Mouse (Mus musculus): ENCODE data around the gene Rab3il1. TPM values are rescaled to one million over a fixed set of nuclear protein-coding genes. Genes with fewer than 3 reads are reported as not detected.

The Rab3il1 gene
- polyA plus RNA-seq, 1 experiment from 2014 or later: 36.8 TPM

DNA sequence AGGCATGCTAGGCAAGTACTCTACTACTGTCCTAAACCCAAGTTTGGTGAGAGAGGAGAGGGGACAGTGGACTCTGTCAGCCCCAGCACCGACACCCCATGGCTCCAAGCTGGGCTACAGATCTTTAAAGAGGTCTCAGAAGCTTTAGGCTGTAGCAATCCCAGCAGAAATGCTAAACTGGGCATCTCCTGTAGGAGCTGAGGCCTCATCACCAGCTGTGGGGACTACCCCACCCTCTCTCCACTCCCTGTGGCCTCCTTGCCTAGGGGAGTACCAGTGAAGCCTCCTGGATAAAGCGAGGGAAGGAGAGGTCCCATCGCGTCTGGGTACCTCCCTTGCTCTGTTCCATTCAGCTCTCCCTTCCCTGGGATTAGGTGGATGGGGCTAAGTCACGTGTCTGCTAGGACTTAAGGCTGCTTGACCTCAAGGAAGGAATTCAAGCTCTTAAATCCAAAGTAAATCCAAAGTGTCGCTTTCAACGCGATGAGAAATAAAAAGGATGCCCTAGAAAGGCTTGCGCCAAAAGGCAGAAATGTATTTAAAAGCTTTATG, 57.5 kb downstream of the Rab3il1 start:
- Histone ChIP-seq H3K27ac (ENCODE audit: low read depth, low read length) (no peak overlapping the region), H3K27me3 (ENCODE audit: control insufficient read depth, insufficient read depth, low read length) (no peaks in the 10 kb centered on the region), H3K36me3 (ENCODE audit: control insufficient read depth, insufficient read depth, low read length) (peaks cover 19% of the 10 kb centered on the region), H3K4me2 (no peak overlapping the region), H3K4me1 (ENCODE audit: control insufficient read depth, insufficient read depth, low read length) (no peaks in the 10 kb centered on the region; the same call in 1 of the 2 replicates), H3K4me3 (ENCODE audit: low read depth, low read length) (no peak overlapping the region), H3K9me3 (ENCODE audit: control insufficient read depth, low read length) (no peaks in the 10 kb centered on the region), H3K9ac (ENCODE audit: low read length) (no peak overlapping the region)
- 47% methylated on average over 9 of the region's 9 CpGs for WGBS
- ATAC-seq (ENCODE audit: low FRiP score): no peak
- DNase-seq (ENCODE audit: low spot score, missing footprints): peak; percentile 79

DNA sequence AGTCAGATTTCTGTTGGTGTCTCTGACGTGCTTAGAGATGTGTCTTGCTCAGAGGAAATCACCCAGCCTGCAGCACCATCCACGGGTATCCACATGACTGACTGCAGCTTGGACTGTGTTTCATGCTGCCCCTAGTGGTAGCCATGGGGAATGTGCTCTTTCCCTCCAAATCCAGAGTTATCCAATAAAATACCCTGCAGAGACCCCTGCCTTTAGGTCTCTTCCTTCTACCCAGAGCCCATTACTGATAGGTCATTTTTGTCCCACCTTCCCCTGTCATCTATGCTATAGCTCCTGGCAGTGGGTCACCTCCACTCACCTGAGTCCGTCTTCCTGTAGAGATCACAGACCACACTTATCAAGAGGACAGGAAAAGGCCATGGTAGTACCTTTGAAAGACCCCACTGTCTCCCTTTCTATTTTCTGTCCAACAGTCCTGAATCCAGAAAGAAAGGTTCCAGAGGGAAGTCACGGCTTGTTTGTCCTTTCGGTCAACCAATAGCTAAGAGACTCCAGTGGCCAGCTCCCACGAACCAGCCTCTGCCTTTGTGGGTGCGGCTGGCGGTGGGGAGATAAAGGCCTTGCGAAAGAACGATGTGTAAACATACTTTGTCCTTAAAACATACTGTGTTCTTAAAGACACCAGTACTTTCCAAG, 58.6 kb downstream of the Rab3il1 start:
- WGBS: 58% methylated on average over 10 of the region's 10 CpGs
- DNase-seq (ENCODE audit: low spot score, missing footprints) (peak; percentile 90), ATAC-seq (ENCODE audit: low FRiP score) (peak; percentile 62)
- peaks cover 27% of the 10 kb centered on the region for H3K36me3 ChIP-seq (ENCODE audit: control insufficient read depth, insufficient read depth, low read length)
- H3K27me3 ChIP-seq (ENCODE audit: control insufficient read depth, insufficient read depth, low read length): no peaks in the 10 kb centered on the region
- no peak overlapping the region for H3K27ac ChIP-seq (ENCODE audit: low read depth, low read length)
- H3K9me3 ChIP-seq (ENCODE audit: control insufficient read depth, low read length): no peaks in the 10 kb centered on the region
- H3K4me3 ChIP-seq (ENCODE audit: low read depth, low read length): no peak overlapping the region
- no peak overlapping the region for H3K9ac ChIP-seq (ENCODE audit: low read length)
- H3K4me2 ChIP-seq: no peak overlapping the region
- H3K4me1 ChIP-seq (ENCODE audit: control insufficient read depth, insufficient read depth, low read length): no peaks in the 10 kb centered on the region; the same call in 1 of the 2 replicates

DNA sequence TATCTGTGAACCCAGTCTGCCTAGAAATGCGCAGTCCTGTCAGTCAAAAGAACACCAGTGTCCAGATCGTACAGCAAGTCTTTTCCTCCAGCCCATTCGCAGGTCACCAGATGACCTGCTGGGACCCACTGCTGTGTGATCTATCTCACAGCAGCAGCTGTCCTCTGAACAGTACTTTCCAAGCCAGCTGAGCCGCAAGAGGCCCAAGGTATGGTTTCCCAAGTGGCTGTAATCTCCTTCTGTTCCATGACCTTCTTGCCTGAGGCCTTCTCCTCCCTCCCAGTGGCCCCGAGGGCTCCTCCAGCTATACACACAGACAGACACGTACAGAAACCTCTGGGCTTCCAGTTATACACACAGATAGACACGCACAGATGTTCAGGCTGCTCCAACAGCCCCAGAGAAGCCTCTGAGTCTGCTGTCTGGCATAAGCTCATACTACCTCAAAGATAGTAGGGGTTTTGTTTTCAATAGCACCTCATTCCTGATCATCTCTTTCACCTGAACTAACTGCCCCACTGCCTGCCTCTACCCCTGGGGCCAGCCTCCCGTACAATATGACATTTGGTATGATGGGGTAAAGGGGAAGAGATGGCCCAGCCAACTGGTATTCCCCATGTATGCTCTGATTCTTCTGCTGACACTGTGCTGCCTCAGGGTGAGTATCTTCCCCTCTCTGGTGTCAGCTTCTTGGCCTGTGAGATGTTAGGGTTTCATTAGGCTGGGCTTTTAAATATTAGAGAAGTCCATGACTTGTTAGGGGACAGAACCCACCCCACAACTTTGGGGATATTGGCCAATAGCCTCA, 59.5 kb downstream of the Rab3il1 start:
- H3K27ac ChIP-seq (ENCODE audit: low read depth, low read length): peak overlapping the region; percentile 55
- H3K4me2 ChIP-seq: no peak overlapping the region
- ATAC-seq (ENCODE audit: low FRiP score) (peak; percentile 16; the same call in 1 of the 2 replicates), DNase-seq (ENCODE audit: low spot score, missing footprints) (peak; percentile 85)
- no peaks in the 10 kb centered on the region; the same call in 1 of the 2 replicates for H3K4me1 ChIP-seq (ENCODE audit: control insufficient read depth, insufficient read depth, low read length)
- H3K27me3 ChIP-seq (ENCODE audit: control insufficient read depth, insufficient read depth, low read length): no peaks in the 10 kb centered on the region
- 63% methylated on average over 8 of the region's 8 CpGs for WGBS
- no peak overlapping the region for H3K9ac ChIP-seq (ENCODE audit: low read length)
- no peak overlapping the region for H3K4me3 ChIP-seq (ENCODE audit: low read depth, low read length)
- H3K36me3 ChIP-seq (ENCODE audit: control insufficient read depth, insufficient read depth, low read length): peaks cover 37% of the 10 kb centered on the region
- no peaks in the 10 kb centered on the region for H3K9me3 ChIP-seq (ENCODE audit: control insufficient read depth, low read length)

DNA sequence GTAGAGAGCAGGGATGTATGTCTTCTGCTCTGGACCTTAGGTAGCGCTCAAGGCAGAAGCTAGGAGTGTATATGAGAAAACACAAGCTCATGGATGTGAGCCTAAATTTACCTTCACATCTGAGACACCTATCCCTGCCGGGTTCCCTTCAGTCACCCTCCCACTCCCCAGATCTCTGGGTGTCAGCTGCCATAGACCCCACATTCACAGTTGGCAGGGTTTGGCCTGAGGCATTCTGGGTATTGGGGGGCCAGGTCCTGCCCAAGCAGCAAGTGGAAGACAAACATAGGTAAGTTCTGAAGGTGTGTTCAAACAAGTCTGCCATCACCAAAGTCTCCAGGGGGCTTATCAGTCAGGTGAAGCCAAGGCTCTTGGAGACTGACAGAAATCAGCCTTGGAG, 60.2 kb downstream of the Rab3il1 start:
- 93% methylated on average over 2 of the region's 2 CpGs for WGBS
- no peak overlapping the region for H3K27ac ChIP-seq (ENCODE audit: low read depth, low read length)
- H3K4me3 ChIP-seq (ENCODE audit: low read depth, low read length): no peak overlapping the region
- no peaks in the 10 kb centered on the region for H3K9me3 ChIP-seq (ENCODE audit: control insufficient read depth, low read length)
- H3K36me3 ChIP-seq (ENCODE audit: control insufficient read depth, insufficient read depth, low read length): peaks cover 41% of the 10 kb centered on the region
- no peaks in the 10 kb centered on the region; the same call in 1 of the 2 replicates for H3K4me1 ChIP-seq (ENCODE audit: control insufficient read depth, insufficient read depth, low read length)
- H3K9ac ChIP-seq (ENCODE audit: low read length): no peak overlapping the region
- no peak overlapping the region for H3K4me2 ChIP-seq
- no peaks in the 10 kb centered on the region for H3K27me3 ChIP-seq (ENCODE audit: control insufficient read depth, insufficient read depth, low read length)
- ATAC-seq (ENCODE audit: low FRiP score) (no peak), DNase-seq (ENCODE audit: low spot score, missing footprints) (peak; percentile 75)

DNA sequence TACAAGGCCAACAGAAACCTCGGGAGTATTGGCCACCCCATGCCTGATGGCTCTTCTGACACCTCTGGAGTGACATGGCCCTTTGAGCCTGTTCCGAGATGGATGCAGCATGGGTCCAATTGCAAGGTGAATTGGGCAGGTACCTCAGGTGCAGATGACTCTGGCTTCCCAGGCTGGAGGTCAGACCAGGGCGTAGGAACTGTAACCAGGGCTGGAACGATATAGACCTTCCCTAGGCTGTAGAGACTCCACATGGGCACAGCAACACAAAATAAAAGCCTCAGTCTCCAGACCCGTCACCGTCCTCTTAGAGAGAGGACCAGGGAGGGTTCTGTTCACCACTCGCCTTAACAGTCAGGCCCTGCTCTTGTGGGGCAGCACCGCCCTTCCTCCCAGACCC, 60.8 kb downstream of the Rab3il1 start:
- H3K36me3 ChIP-seq (ENCODE audit: control insufficient read depth, insufficient read depth, low read length): peaks cover 47% of the 10 kb centered on the region
- H3K4me1 ChIP-seq (ENCODE audit: control insufficient read depth, insufficient read depth, low read length): no peaks in the 10 kb centered on the region; the same call in 1 of the 2 replicates
- no peak overlapping the region for H3K9ac ChIP-seq (ENCODE audit: low read length)
- no peak overlapping the region for H3K27ac ChIP-seq (ENCODE audit: low read depth, low read length)
- H3K4me3 ChIP-seq (ENCODE audit: low read depth, low read length): no peak overlapping the region
- 93% methylated on average over 8 of the region's 8 CpGs for WGBS
- no peaks in the 10 kb centered on the region for H3K9me3 ChIP-seq (ENCODE audit: control insufficient read depth, low read length)
- H3K4me2 ChIP-seq: no peak overlapping the region
- H3K27me3 ChIP-seq (ENCODE audit: control insufficient read depth, insufficient read depth, low read length): no peaks in the 10 kb centered on the region
- DNase-seq (ENCODE audit: low spot score, missing footprints) (no peak), ATAC-seq (ENCODE audit: low FRiP score) (no peak)

DNA sequence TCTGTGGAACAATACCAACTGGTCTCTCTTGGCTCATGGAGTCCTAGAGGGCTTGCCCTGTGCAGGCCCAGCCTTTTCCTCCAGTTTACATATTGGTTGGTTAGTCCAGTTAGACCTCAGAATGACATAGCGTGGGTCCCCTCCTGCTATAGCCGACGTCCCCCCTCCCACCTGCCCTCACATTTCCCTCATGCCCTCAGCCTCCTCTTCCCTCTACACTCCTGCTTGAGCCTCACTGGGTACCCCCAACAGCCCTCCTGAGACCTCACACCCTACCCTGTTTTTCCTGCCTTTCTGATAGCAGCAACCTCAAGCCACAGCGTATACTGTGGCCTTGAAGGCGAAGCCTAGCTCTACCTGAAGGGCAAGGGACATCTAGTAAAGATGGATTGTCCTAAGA, 61.4 kb downstream of the Rab3il1 start:
- Histone ChIP-seq H3K27ac (ENCODE audit: low read depth, low read length) (no peak overlapping the region), H3K4me2 (no peak overlapping the region), H3K4me1 (ENCODE audit: control insufficient read depth, insufficient read depth, low read length) (no peaks in the 10 kb centered on the region; the same call in 1 of the 2 replicates), H3K9ac (ENCODE audit: low read length) (no peak overlapping the region), H3K9me3 (ENCODE audit: control insufficient read depth, low read length) (no peaks in the 10 kb centered on the region), H3K4me3 (ENCODE audit: low read depth, low read length) (no peak overlapping the region), H3K27me3 (ENCODE audit: control insufficient read depth, insufficient read depth, low read length) (no peaks in the 10 kb centered on the region), H3K36me3 (ENCODE audit: control insufficient read depth, insufficient read depth, low read length) (peaks cover 48% of the 10 kb centered on the region)
- WGBS: 92% methylated on average over 5 of the region's 5 CpGs
- DNase-seq (ENCODE audit: low spot score, missing footprints) (peak; percentile 77), ATAC-seq (ENCODE audit: low FRiP score) (no peak)

DNA sequence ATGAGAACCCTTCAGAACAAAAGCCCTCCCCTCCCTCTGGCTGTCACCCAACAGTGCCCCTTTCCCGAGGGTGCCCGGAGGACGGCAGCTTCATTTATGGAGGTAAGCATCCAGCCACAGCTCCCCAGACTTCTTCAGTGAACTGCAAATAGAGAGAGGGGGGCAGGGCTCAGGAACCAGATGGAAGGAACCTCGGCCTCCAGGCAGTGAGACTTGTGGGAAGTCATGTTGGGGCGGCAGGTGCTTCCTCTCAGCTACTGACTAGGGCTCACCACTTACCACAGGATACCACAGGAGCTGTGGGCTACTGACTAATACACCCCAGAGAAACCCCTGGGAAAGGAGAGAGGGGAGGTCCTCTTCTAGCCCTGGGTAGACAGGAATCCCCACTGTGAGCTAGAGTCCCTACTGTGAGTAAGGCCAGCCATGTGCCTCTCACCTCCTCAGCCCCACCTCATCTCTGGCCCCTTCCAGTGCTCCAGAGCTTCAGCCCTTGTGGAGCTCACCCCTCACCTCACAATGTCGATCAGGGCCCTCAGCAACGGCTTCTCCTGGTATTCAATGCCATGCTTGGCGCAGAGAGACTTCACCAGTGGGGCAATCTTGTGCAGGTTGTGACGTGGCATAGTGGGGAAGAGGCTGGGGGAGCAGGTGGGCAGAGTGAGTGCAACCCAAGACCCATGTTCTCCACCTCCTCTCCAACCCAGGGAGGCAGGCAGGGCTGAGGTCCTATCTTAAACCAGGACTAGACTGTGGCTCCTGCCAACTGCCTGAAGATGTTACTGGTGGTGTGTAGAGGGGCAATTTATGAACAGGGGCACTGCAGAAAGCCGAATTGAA, 62.9 kb downstream of the Rab3il1 start:
- Histone ChIP-seq H3K4me1 (ENCODE audit: control insufficient read depth, insufficient read depth, low read length) (no peaks in the 10 kb centered on the region; the same call in 1 of the 2 replicates), H3K4me3 (ENCODE audit: low read depth, low read length) (no peak overlapping the region), H3K4me2 (no peak overlapping the region), H3K9me3 (ENCODE audit: control insufficient read depth, low read length) (no peaks in the 10 kb centered on the region), H3K27ac (ENCODE audit: low read depth, low read length) (no peak overlapping the region), H3K9ac (ENCODE audit: low read length) (no peak overlapping the region), H3K27me3 (ENCODE audit: control insufficient read depth, insufficient read depth, low read length) (no peaks in the 10 kb centered on the region), H3K36me3 (ENCODE audit: control insufficient read depth, insufficient read depth, low read length) (peaks cover 55% of the 10 kb centered on the region)
- WGBS: 93% methylated on average over 10 of the region's 10 CpGs
- ATAC-seq (ENCODE audit: low FRiP score): no peak
- DNase-seq (ENCODE audit: low spot score, missing footprints): peak; percentile 80

DNA sequence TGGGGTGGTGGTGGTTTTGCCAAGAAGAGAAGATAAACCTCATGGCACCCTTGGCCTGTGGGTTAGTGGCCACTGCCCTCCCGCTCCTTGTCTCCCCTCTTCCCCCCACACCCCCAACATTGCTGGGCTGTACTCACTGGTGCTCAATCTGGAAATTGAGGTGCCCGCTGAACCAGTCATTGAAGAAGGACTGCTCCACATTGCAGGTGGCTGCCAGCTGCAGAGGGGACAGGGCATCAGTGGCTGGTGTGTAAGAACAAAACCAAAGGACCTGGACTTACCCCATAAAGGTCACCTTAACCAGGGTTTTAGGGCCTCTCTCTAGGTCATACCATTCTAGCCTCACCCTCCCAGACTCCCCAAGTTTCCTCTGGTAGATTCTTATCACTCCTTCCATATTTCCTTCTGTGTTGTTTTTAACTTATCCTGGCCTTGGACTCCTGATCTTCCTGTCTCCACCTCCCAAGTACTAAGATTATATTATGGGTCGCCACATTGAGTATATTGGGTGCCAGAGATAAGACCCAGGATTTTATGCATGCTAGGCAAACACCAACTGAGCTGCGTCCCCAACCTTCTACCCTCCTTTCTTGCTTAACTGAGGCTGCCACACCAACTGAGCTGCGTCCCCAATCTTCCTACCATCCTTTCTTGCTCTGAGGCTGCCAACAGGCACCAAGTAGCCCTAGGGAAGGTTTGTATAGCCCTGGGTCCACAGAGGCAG, 64.2 kb downstream of the Rab3il1 start:
- 94% methylated on average over 5 of the region's 5 CpGs for WGBS
- ATAC-seq (ENCODE audit: low FRiP score) (no peak), DNase-seq (ENCODE audit: low spot score, missing footprints) (peak; percentile 77)
- Histone ChIP-seq H3K4me1 (ENCODE audit: control insufficient read depth, insufficient read depth, low read length) (no peaks in the 10 kb centered on the region; the same call in 1 of the 2 replicates), H3K27me3 (ENCODE audit: control insufficient read depth, insufficient read depth, low read length) (no peaks in the 10 kb centered on the region), H3K9ac (ENCODE audit: low read length) (no peak overlapping the region), H3K4me3 (ENCODE audit: low read depth, low read length) (no peak overlapping the region), H3K9me3 (ENCODE audit: control insufficient read depth, low read length) (no peaks in the 10 kb centered on the region), H3K36me3 (ENCODE audit: control insufficient read depth, insufficient read depth, low read length) (peaks cover 68% of the 10 kb centered on the region), H3K4me2 (no peak overlapping the region), H3K27ac (ENCODE audit: low read depth, low read length) (no peak overlapping the region)
